Mouse (Mus musculus) forebrain, embryonic 16.5 days (tissue): ENCODE results near the gene Pdzrn3. TPM values are rescaled to one million over a fixed set of nuclear protein-coding genes. Genes with fewer than 3 reads are reported as not detected.

ENCODE experiments used
- ATAC-seq: fragments of 200-750 bp; cut with Nextera tagmentation; 2 replicates; pipeline ENCODE4 v1.8.0; 2017; ENCODE audit warnings: mild to moderate bottlenecking, moderate library complexity
- H3K27ac ChIP-seq: fragments of 300-500 bp; sonication (generic); 2 replicates; pipeline ENCODE4 v1.5.1; 2014; ENCODE audit warnings: low read length, control low read depth
- H3K27me3 ChIP-seq: fragments of 300-500 bp; sonication (generic); replicated peaks from 2 replicates; pipeline ENCODE4 v1.6.1; 2014; ENCODE audit warnings: low read length; ENCODE audit not compliant: control insufficient read depth, insufficient read depth
- H3K36me3 ChIP-seq: fragments of 300-500 bp; sonication (generic); 2 replicates; pipeline ENCODE4 v1.6.1; 2014; ENCODE audit not compliant: control insufficient read depth, insufficient read depth
- H3K4me1 ChIP-seq: fragments of 300-500 bp; sonication (generic); replicated peaks from 2 replicates; pipeline ENCODE4 v1.6.1; 2014; ENCODE audit warnings: low read length; ENCODE audit not compliant: control insufficient read depth, insufficient read depth
- H3K4me2 ChIP-seq: fragments of 300-500 bp; sonication (generic); 2 replicates; pipeline ENCODE4 v1.6.1; 2014; ENCODE audit warnings: mild to moderate bottlenecking, low read length, control low read depth
- H3K4me3 ChIP-seq: fragments of 300-500 bp; sonication (generic); replicated peaks from 2 replicates; pipeline ENCODE4 v1.5.1; 2014; ENCODE audit warnings: mild to moderate bottlenecking, low read length, control low read depth
- H3K9ac ChIP-seq: fragments of 300-500 bp; sonication (generic); replicated peaks from 2 replicates; pipeline ENCODE4 v1.6.1; 2014; ENCODE audit warnings: low read depth, low read length, control low read depth
- H3K9me3 ChIP-seq: fragments of 300-500 bp; sonication (generic); 2 replicates; pipeline ENCODE4 v1.6.1; 2016; ENCODE audit warnings: low read length; ENCODE audit not compliant: control insufficient read depth
- WGBS: fragments of 180-500 bp; shearing (Covaris S2); extraction: QIAGEN DNeasy Blood & Tissue Kit; methylation state at CpG from one replicate; pipeline ENCODE4 v1.1.7; 2014; 5-methylcytosine and 5-hydroxymethylcytosine counted together
- polyA plus RNA-seq: library from polyadenylated mRNA; unstranded; fragments of >200 nt; fragmentation: Nextera tagmentation; extraction: Ambion mirVana; gene quantifications from 2 replicates; pipeline ENCODE4 v1.2.1, GENCODE M21; 2015

Gene Pdzrn3
- polyA plus RNA-seq, 1 experiment from 2014 or later, result 24.0 TPM

GRCm38 (mm10) chr6:101305543-101305942 lies 72.2 kb downstream of the Pdzrn3 start:
- no peak for ATAC-seq
- Histone ChIP-seq H3K9me3 (no peaks in the 10 kb centered on the region), H3K4me3 (no peak overlapping the region), H3K27ac (no peak overlapping the region), H3K36me3 (no peaks in the 10 kb centered on the region), H3K27me3 (no peaks in the 10 kb centered on the region), H3K9ac (no peak overlapping the region), H3K4me2 (no peak overlapping the region), H3K4me1 (peaks cover 14% of the 10 kb centered on the region)
- 91% methylated on average over 6 of the region's 6 CpGs for WGBS

- Histone ChIP-seq H3K4me3 (no peak overlapping the region), H3K9me3 (no peaks in the 10 kb centered on the region), H3K4me2 (no peak overlapping the region), H3K27ac (no peak overlapping the region), H3K4me1 (peaks cover 14% of the 10 kb centered on the region), H3K9ac (no peak overlapping the region), H3K27me3 (no peaks in the 10 kb centered on the region), H3K36me3 (no peaks in the 10 kb centered on the region)
- no peak for ATAC-seq
- 91% methylated on average over 11 of the region's 11 CpGs for WGBS
Observed at GRCm38 (mm10) chr6:101303959-101304738, 73.5 kb downstream of the Pdzrn3 start.

GRCm38 (mm10) chr6:101303501-101303900 lies 74.2 kb downstream of the Pdzrn3 start:
- no peak overlapping the region for H3K27ac ChIP-seq
- H3K27me3 ChIP-seq, result no peaks in the 10 kb centered on the region
- 90% methylated on average over 1 of the region's 1 CpGs for WGBS
- no peak overlapping the region for H3K4me3 ChIP-seq
- H3K4me1 ChIP-seq, result peaks cover 12% of the 10 kb centered on the region
- H3K4me2 ChIP-seq, result no peak overlapping the region
- H3K9me3 ChIP-seq, result no peaks in the 10 kb centered on the region
- H3K9ac ChIP-seq, result no peak overlapping the region
- H3K36me3 ChIP-seq, result no peaks in the 10 kb centered on the region
- ATAC-seq, result no peak

- Histone ChIP-seq H3K9me3 (no peaks in the 10 kb centered on the region), H3K4me3 (no peak overlapping the region), H3K9ac (no peak overlapping the region), H3K27me3 (no peaks in the 10 kb centered on the region), H3K4me1 (no peaks in the 10 kb centered on the region), H3K27ac (no peak overlapping the region), H3K4me2 (no peak overlapping the region), H3K36me3 (no peaks in the 10 kb centered on the region)
- 85% methylated on average over 8 of the region's 8 CpGs for WGBS
- ATAC-seq, result no peak
Observed at GRCm38 (mm10) chr6:101301154-101301553, 76.5 kb downstream of the Pdzrn3 start.

GRCm38 (mm10) chr6:101299434-101299833 lies 78.3 kb downstream of the Pdzrn3 start:
- Histone ChIP-seq H3K4me1 (no peaks in the 10 kb centered on the region), H3K27me3 (no peaks in the 10 kb centered on the region), H3K9me3 (no peaks in the 10 kb centered on the region), H3K9ac (no peak overlapping the region), H3K27ac (no peak overlapping the region), H3K36me3 (no peaks in the 10 kb centered on the region), H3K4me2 (no peak overlapping the region), H3K4me3 (no peak overlapping the region)
- ATAC-seq, result no peak
- 80% methylated on average over 2 of the region's 2 CpGs for WGBS

- Histone ChIP-seq H3K36me3 (no peaks in the 10 kb centered on the region), H3K4me2 (no peak overlapping the region), H3K9ac (no peak overlapping the region), H3K4me1 (no peaks in the 10 kb centered on the region), H3K27me3 (0 out of 2 replicates have a peak, but pooled peaks cover under 1% of the 10 kb centered on the region), H3K9me3 (no peaks in the 10 kb centered on the region), H3K4me3 (no peak overlapping the region), H3K27ac (no peak overlapping the region)
- 92% methylated on average over 15 of the region's 15 CpGs for WGBS
- no peak for ATAC-seq
Observed at GRCm38 (mm10) chr6:101297563-101298520, 79.9 kb downstream of the Pdzrn3 start.

GRCm38 (mm10) chr6:101296997-101297396 lies 80.7 kb downstream of the Pdzrn3 start:
- Histone ChIP-seq H3K27me3 (0 out of 2 replicates have a peak, but pooled peaks cover 2% of the 10 kb centered on the region), H3K9ac (no peak overlapping the region), H3K4me3 (no peak overlapping the region), H3K4me1 (no peaks in the 10 kb centered on the region), H3K4me2 (no peak overlapping the region), H3K9me3 (no peaks in the 10 kb centered on the region), H3K36me3 (no peaks in the 10 kb centered on the region), H3K27ac (no peak overlapping the region)
- ATAC-seq, result no peak
- 87% methylated on average over 8 of the region's 8 CpGs for WGBS

GRCm38 (mm10) chr6:101296280-101296679 lies 81.4 kb downstream of the Pdzrn3 start:
- H3K36me3 ChIP-seq, result no peaks in the 10 kb centered on the region
- ATAC-seq, result no peak
- WGBS, result 44% methylated on average over 8 of the region's 8 CpGs
- H3K9me3 ChIP-seq, result no peaks in the 10 kb centered on the region
- 0 out of 2 replicates have a peak, but pooled peaks cover 2% of the 10 kb centered on the region for H3K27me3 ChIP-seq
- no peaks in the 10 kb centered on the region for H3K4me1 ChIP-seq
- H3K27ac ChIP-seq, result no peak overlapping the region
- no peak overlapping the region for H3K4me3 ChIP-seq
- no peak overlapping the region for H3K9ac ChIP-seq
- H3K4me2 ChIP-seq, result no peak overlapping the region

- ATAC-seq, result no peak
- Histone ChIP-seq H3K4me2 (no peak overlapping the region), H3K36me3 (no peaks in the 10 kb centered on the region), H3K4me3 (no peak overlapping the region), H3K4me1 (no peaks in the 10 kb centered on the region; the same call in 1 of the 2 replicates), H3K27me3 (0 out of 2 replicates have a peak, but pooled peaks cover 2% of the 10 kb centered on the region), H3K27ac (no peak overlapping the region), H3K9me3 (no peaks in the 10 kb centered on the region), H3K9ac (no peak overlapping the region)
- 90% methylated on average over 12 of the region's 12 CpGs for WGBS
Observed at GRCm38 (mm10) chr6:101293036-101293572, 84.6 kb downstream of the Pdzrn3 start.
